Mouse (Mus musculus) myocyte (in vitro differentiated cells): ENCODE measurements around the gene Coa4. TPM values are rescaled to one million over a fixed set of nuclear protein-coding genes. Genes with fewer than 3 reads are reported as not detected.
A peak's percentile ranks its signal among the peaks of the same experiment; 100 is the strongest.

Experiments used
- H3K27me3 ChIP-seq: one replicate; pipeline ENCODE4 v1.6.1; 2011; ENCODE audit not compliant: control insufficient read depth, insufficient read depth, insufficient read length
- H3K36me3 ChIP-seq: one replicate; pipeline ENCODE4 v1.6.1; 2011; ENCODE audit not compliant: control insufficient read depth, insufficient read depth
- H3K4me2 ChIP-seq: one replicate; pipeline ENCODE4 v1.6.1; 2011; ENCODE audit warnings: low read depth, control low read depth
- H3K4me3 ChIP-seq: one replicate; pipeline ENCODE4 v1.5.1; 2011; ENCODE audit warnings: mild to moderate bottlenecking, control low read depth, moderate library complexity
- H3K79me2 ChIP-seq: one replicate; pipeline ENCODE4 v1.6.1; 2011; ENCODE audit not compliant: control insufficient read depth, insufficient read depth
- H3ac ChIP-seq: one replicate; pipeline ENCODE4 v1.6.1; 2011; ENCODE audit not compliant: control insufficient read depth, insufficient read length
- CEBPB ChIP-seq: IDR thresholded peaks from 2 replicates; pipeline ENCODE4 v1.6.1; 2011; ENCODE audit warnings: mild to moderate bottlenecking, moderate library complexity; ENCODE audit not compliant: poor library complexity, insufficient read depth, severe bottlenecking
- E2F4 ChIP-seq: IDR thresholded peaks from one replicate; pipeline ENCODE4 v1.6.1; 2011; ENCODE audit warnings: mild to moderate bottlenecking, control low read depth, moderate library complexity; ENCODE audit not compliant: insufficient read depth
- MAX ChIP-seq: IDR thresholded peaks from one replicate; pipeline ENCODE4 v1.6.1; 2011; ENCODE audit warnings: low read depth, mild to moderate bottlenecking, control low read depth
- MYOD1 ChIP-seq, 3 experiments: IDR thresholded peaks; one replicate each; pipeline ENCODE4 v1.6.1; 2011; ENCODE audit warnings: control low read depth in 2 of 3, low read depth in 2 of 3, mild to moderate bottlenecking in 2 of 3, moderate library complexity in 1 of 3; ENCODE audit not compliant: insufficient read length in 2 of 3, control insufficient read depth in 1 of 3
- MYOG ChIP-seq, 3 experiments: IDR thresholded peaks; one replicate each; pipeline ENCODE4 v1.6.1; 2011; ENCODE audit warnings: control low read depth in 2 of 3, low read depth in 2 of 3, mild to moderate bottlenecking in 2 of 3; ENCODE audit not compliant: insufficient read length in 2 of 3, control insufficient read depth in 1 of 3, insufficient read depth in 1 of 3
- POLR2A ChIP-seq: IDR thresholded peaks from one replicate; pipeline ENCODE4 v1.6.1; 2011; ENCODE audit warnings: low read depth, mild to moderate bottlenecking, control low read depth, moderate library complexity; ENCODE audit not compliant: insufficient read length
- POLR2AphosphoS2 ChIP-seq: IDR thresholded peaks from one replicate; pipeline ENCODE4 v1.6.1; 2011; ENCODE audit warnings: low read depth, control low read depth; ENCODE audit not compliant: insufficient read length
- REST ChIP-seq: IDR thresholded peaks from one replicate; pipeline ENCODE4 v1.6.1; 2011; ENCODE audit warnings: mild to moderate bottlenecking, control low read depth, moderate library complexity; ENCODE audit not compliant: insufficient read depth, insufficient read length
- SRF ChIP-seq: IDR thresholded peaks from one replicate; pipeline ENCODE4 v1.6.1; 2011; ENCODE audit warnings: low read depth; ENCODE audit not compliant: control insufficient read depth, insufficient read length
- TCF12 ChIP-seq: IDR thresholded peaks from one replicate; pipeline ENCODE4 v1.6.1; 2011; ENCODE audit warnings: mild to moderate bottlenecking, control low read depth; ENCODE audit not compliant: poor library complexity, insufficient read depth, severe bottlenecking
- TCF3 ChIP-seq: IDR thresholded peaks from one replicate; pipeline ENCODE4 v1.6.1; 2011; ENCODE audit warnings: low read depth, control low read depth; ENCODE audit not compliant: insufficient read length
- USF1 ChIP-seq: IDR thresholded peaks from one replicate; pipeline ENCODE4 v1.6.1; 2011; ENCODE audit warnings: low read depth, mild to moderate bottlenecking, control low read depth, moderate library complexity
- polyA plus RNA-seq: library from polyadenylated mRNA; unstranded; fragments of >200 nt; fragmentation: generic; extraction: Trizol; gene quantifications from one replicate; pipeline ENCODE4 v1.2.1, GENCODE M21; 2012; ENCODE audit warnings: missing spikeins

Coa4 gene
- polyA plus RNA-seq, 1 experiment: 15.5 TPM

- no peak overlapping the region for H3K4me3 ChIP-seq
- no peaks in the 10 kb centered on the region for H3K27me3 ChIP-seq
- no peaks in the 10 kb centered on the region for H3K36me3 ChIP-seq
- TF ChIP-seq USF1: no peak
- no peak for TF ChIP-seq MAX
- peak; percentile 46 for TF ChIP-seq POLR2AphosphoS2
- TF ChIP-seq CEBPB: no peak
- TF ChIP-seq POLR2A: no peak
- no peak overlapping the region for H3K4me2 ChIP-seq
- H3ac ChIP-seq: no peak overlapping the region
- no peaks in the 10 kb centered on the region for H3K79me2 ChIP-seq
These were observed 35.6 kb upstream of the Coa4 start for GRCm38 (mm10) chr7:100501027-100501843.

GRCm38 (mm10) chr7:100501844-100502373, 35.0 kb upstream of the Coa4 start:
- TF ChIP-seq TCF12 (no peak), POLR2A (no peak), MYOD1 (IDR thresholded peaks at IDR 0.05; ENCODE audit: control insufficient read depth in 1 of 3, insufficient read length in 2 of 3, low read depth in 2 of 3) (no peak), MAX (no peak), E2F4 (no peak)
- H3K36me3 ChIP-seq: no peaks in the 10 kb centered on the region
- H3K4me2 ChIP-seq: no peak overlapping the region
- no peaks in the 10 kb centered on the region for H3K79me2 ChIP-seq
- H3K4me3 ChIP-seq: no peak overlapping the region
- no peaks in the 10 kb centered on the region for H3K27me3 ChIP-seq
- H3ac ChIP-seq: no peak overlapping the region

- Histone ChIP-seq H3K4me2 (no peak overlapping the region), H3K36me3 (no peaks in the 10 kb centered on the region), H3K27me3 (no peaks in the 10 kb centered on the region), H3ac (no peak overlapping the region), H3K79me2 (no peaks in the 10 kb centered on the region), H3K4me3 (no peak overlapping the region)
- TF ChIP-seq SRF (no peak), POLR2A (no peak), USF1 (no peak), CEBPB (no peak), TCF12 (no peak), MYOD1 (IDR thresholded peaks at IDR 0.05; ENCODE audit: control insufficient read depth in 1 of 3, insufficient read length in 2 of 3, low read depth in 2 of 3) (no peak), TCF3 (no peak), REST (no peak), POLR2AphosphoS2 (no peak), MAX (no peak)
These were observed 34.4 kb upstream of the Coa4 start for GRCm38 (mm10) chr7:100502374-100502922.

- Histone ChIP-seq H3K4me2 (no peak overlapping the region), H3K36me3 (no peaks in the 10 kb centered on the region), H3ac (no peak overlapping the region), H3K4me3 (no peak overlapping the region), H3K27me3 (no peaks in the 10 kb centered on the region), H3K79me2 (no peaks in the 10 kb centered on the region)
- TF ChIP-seq POLR2AphosphoS2 (peak; percentile 45), MYOD1 (IDR thresholded peaks at IDR 0.05; ENCODE audit: control insufficient read depth in 1 of 3, insufficient read length in 2 of 3, low read depth in 2 of 3) (no peak)
These were observed 33.8 kb upstream of the Coa4 start for GRCm38 (mm10) chr7:100503076-100503475.

- H3K36me3 ChIP-seq: no peaks in the 10 kb centered on the region
- no peak overlapping the region for H3K4me2 ChIP-seq
- H3K79me2 ChIP-seq: no peaks in the 10 kb centered on the region
- H3K4me3 ChIP-seq: no peak overlapping the region
- H3ac ChIP-seq: no peak overlapping the region
- H3K27me3 ChIP-seq: no peaks in the 10 kb centered on the region
- no peak for TF ChIP-seq MYOG (IDR thresholded peaks at IDR 0.05; ENCODE audit: control insufficient read depth in 1 of 3, insufficient read depth in 1 of 3, insufficient read length in 2 of 3, low read depth in 2 of 3)
- no peak for TF ChIP-seq MAX
- TF ChIP-seq TCF3: no peak
- TF ChIP-seq POLR2AphosphoS2: no peak
- no peak for TF ChIP-seq REST
- no peak for TF ChIP-seq E2F4
- no peak for TF ChIP-seq USF1
- no peak for TF ChIP-seq POLR2A
- TF ChIP-seq MYOD1 (IDR thresholded peaks at IDR 0.05; ENCODE audit: control insufficient read depth in 1 of 3, insufficient read length in 2 of 3, low read depth in 2 of 3): no peak
- TF ChIP-seq SRF: no peak
- no peak for TF ChIP-seq TCF12
- no peak for TF ChIP-seq CEBPB
These were observed 32.0 kb upstream of the Coa4 start for GRCm38 (mm10) chr7:100504740-100505487.
